Mouse (Mus musculus): ENCODE results near the gene Wt1.

The Wt1 gene

DNA sequence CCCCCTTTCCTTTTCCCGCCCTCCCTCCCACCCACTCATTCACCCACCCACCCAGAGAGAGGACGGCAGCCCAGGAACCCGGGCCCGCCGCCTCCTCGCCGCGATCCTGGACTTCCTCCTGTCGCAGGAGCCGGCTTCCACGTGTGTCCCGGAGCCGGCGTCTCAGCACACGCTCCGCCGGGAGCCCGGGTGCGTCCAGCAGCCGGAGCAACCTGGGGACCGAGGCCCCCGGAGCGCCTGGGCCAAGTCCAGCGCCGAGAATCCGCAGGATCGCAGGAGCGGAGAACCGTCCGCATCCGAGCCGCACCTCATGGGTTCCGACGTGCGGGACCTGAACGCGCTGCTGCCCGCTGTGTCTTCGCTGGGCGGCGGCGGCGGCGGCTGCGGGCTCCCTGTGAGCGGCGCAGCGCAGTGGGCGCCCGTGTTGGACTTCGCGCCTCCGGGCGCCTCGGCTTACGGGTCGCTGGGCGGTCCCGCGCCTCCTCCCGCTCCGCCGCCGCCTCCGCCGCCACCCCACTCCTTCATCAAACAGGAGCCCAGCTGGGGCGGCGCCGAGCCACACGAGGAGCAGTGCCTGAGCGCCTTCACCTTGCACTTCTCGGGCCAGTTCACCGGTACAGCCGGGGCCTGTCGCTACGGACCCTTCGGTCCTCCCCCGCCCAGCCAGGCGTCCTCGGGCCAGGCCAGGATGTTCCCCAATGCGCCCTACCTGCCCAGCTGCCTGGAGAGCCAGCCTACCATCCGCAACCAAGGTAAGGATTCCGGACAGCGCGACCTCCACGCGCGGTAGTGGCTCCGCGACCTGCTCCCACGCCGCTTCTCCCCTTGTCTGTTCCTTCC is 582 bp downstream of the Wt1 start:
- DNase-seq (ENCODE audit: low spot score), result no peak

DNA sequence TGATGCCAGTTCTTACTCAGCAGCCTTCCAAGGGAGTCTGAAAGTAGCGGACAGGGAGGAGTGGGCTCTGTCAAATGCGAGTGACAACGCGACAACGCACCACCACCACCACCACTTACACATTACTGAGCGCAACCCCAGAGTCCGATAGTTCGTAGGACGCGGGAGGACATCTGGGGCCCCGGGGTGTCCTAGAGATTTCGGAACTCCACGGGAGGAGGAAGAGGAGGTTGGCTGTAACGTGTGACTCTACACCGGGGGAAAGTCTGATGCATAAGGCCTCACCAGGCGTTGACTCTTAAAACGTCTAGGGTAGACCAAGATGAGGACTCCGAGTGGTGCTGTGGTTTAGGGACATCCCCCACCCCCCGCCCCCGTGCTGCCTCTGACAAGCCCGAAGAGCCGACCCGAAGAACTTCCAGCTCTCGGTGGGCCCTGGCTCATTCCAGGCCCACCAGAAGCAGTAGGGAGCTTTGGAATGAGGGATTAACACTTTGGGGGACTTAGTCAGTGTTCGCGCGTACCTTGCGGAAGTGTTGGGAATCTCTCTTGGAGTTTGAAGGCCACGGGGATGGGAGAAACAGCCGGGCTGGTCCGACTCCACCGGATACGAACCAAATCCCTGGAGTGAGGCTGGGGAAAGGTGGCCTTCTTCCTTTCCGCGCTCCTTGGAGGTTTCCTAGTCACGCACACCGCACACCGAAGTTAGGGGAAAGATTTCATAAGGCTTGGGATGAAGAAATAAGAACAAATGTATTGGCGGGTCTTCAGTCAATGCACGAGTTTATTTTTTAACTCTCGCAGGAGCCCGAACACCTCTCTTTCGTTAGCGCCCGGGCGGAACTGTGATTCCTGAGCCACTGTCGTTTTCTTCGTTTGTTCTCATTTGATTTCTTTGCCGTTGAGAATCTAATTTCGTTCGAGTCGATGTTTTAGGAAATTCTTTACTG is 1.5 kb downstream of the Wt1 start:
- no peak for DNase-seq (ENCODE audit: low spot score)

DNA sequence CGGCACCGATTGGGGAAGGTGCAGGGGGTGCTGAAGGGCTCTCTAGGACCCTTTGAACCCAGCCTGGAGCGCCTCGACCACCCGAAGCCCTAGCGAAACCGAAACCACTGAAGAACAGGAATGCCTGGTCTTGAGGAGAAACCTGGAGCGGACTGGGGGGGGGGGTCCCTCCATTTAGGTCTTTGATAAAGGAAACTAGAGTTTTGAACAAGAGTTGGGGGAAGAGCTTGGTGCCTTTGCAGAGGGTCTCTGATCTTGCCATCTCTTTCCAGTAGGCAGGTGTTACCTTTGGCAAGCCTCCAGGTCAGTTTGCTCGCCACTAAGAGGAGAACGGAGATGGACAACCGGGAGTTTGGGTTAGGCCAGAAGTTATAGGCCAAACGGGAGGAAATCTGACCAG is 2.2 kb downstream of the Wt1 start:
- DNase-seq (ENCODE audit: low spot score), result no peak

DNA sequence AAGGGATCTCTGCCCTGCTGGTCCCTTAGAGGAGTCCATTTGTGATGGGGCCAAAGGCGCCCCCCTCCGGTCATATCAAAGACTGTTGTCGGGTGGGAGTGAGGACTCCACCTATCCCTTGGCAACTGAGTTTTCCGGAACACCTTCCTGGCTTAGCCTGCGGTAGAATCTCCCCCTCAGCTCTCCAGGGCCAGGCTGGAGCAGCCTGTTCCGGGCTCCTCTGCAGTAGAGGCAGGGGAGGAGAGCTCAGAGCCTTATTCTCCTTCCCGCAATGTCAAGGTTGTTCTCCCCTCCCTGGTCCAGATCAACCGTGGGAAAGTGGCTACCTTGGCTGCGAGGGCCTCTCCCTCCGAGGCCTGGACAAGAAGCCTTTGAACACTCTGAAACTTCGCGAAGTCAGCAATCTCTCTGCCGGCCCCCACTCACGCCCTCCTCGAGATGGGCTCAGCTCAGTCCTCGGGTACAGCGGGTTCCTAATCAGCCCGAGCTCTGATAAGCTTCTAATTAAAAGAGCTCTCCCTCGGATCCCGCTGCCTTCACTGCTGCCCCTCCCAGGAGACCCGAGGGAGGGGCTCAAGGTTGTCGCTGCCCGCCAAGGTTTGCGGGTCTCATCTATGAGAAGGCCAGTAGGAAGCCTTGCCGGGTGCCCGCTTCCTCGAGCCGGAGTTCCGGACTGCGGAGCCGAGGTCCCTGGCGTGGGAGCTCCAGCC is 4.2 kb downstream of the Wt1 start:
- no peak for DNase-seq (ENCODE audit: low spot score)

DNA sequence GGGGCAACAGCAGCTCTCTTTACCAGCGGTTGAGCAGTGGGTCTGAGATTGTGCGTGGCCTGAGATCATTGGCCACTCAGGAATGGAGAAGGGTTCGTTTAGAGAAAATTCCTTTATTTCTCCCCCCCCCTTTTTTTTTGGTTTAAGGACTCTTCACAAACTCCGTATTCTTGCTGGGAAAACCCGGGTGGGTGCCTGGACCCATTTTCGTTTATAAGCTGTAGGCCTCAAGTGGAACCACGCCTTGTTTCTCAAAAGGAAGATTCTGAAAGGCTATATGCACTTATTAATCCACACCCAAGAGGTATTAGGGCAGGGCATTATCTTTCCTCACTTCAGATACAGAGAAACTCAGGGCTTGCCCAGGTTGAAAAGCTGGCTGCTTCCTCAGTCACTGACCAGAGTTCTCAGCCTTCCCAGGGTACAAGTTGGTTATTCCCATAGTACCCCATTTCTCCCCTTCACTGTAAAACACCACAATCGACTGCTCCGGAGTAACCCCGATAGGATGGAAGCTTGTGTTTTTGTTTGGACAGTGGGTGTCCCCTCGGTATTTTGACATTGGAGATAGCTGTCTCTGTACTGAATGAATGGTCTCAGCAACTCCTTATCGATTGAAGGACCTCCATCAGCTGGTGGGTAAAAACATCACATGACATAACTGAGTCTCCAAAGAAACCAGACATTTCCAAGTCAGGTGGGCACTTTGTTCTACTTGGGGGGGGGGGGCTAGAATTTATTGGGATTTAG is 4.9 kb downstream of the Wt1 start:
- no peak for DNase-seq (ENCODE audit: low spot score)

DNA sequence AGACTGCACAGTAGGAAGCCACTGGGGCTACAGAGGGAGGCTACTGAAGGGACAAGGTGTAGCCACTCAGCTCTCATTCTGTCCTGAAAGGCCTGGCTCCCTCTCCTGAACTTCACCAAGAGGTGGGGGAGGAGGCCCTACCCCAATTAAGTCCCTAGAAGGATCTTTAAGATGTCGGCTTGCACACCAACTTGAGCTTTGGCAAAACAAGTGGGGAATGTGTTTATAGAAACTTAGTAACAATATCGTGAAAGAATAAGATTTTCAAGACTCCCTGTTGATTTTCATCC is 5.4 kb downstream of the Wt1 start:
- no peak for DNase-seq (ENCODE audit: low spot score)

DNA sequence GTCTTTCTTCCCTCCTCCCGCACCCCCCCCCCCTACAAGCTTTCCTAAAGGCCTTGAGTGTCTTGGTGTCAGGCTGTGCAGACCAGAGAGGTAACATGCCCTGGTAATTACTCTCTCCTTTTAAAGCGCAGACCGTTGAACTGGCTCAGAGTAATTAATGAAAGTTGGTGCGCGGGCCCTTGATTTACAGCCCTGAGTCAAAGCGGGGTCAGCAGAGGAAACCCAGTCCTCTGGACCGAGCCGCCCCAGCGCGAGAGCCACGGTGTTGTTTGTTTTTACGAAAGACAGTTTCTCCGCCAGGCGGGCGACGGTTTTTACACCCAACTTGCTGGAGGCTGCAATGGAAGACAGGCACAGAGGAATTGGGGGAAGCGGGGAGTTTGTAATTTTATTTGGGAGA is 6.0 kb downstream of the Wt1 start:
- no peak for DNase-seq (ENCODE audit: low spot score)

DNA sequence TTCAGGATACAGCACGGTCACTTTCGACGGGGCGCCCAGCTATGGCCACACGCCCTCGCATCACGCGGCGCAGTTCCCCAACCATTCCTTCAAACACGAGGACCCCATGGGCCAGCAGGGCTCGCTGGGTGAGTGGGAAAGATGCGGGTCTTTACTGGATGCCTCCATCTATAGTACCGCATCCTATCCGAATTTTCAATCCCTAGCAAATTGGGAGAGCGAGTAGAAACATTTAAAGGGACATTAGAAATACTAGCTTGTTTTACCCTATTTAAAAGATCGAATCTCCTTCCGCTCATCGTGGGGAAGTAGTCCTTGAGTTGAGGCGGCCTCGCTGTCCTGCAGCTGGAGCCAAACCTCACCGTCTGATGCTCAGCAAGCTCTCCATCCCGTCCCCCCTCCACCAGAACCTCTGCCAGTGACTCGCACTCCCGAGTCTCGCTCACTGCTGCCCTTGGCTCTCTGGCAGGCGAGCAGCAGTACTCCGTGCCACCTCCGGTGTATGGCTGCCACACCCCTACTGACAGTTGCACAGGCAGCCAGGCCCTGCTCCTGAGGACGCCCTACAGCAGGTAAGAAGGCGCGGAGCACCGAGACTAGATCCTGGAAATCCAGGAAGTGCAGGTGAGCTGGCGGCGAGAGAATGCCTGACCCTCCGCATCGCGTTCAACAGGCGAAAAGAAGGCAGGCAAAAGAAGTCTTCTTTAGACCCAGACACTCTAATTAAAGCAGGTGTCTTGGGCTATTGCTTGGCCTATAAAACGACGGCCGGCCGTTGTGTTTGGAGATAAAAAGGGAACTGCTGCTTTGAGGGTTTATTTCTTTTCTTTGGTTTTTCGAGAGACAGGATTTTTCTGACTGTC is 6.8 kb downstream of the Wt1 start:
- DNase-seq (ENCODE audit: low spot score), result no peak

DNA sequence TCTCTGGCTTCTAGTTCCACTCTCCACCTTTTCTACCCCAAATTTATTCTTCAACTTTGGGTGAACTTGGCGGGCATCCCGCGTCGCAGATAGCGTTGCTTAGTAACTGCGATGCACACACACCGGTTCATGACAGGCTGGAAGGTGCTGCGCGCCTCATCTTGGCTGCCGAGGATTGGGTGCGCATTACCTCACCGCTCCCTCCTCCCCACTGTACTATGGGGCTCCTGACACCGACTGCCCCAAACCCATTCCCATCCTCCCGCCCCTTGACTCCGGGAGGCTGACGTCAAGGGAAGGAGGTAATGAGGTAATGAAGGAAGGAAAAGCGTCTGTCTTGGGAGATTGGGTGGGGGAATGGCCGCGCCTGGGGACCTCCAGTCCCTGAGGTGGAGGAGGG is 8.0 kb downstream of the Wt1 start:
- no peak for DNase-seq (ENCODE audit: low spot score)

DNA sequence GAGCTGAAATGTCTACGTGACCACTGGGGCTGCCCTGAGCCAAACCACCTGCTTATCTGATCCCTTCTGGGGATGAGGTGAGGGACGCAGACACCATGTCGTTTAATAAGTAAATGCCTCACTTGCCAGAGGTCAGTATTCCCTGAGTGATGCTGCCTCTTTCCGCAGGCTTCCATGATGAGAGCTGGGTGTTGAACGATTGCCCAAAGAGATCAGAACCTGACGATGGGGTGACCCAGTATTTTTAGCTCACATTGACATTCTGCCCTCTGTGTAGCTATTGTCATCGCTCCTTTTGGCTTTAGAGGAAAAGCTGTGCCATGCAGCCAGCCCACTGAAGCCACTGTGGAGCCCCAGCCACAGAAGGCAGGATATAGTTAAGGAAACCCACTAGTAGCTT is 13.1 kb downstream of the Wt1 start:
- DNase-seq (ENCODE audit: low spot score), result no peak

DNA sequence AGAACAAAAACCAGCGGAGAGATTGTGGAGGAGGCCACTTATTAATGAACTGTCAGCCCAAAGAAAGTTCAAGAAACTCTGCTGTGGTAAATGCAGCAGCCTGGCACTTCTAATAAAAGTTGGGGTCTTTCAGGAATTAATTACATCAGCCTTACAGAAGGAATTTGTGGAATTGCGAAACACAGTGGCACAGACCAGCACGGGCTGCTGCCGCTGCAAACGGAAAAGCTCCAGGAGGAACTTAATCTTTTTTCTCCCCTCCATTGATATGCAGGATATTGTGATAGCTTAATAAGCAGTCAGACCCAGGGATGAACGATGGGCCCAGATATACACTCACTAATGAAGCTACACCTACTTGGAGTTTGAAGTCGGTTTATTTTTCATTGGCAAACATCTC is 15.0 kb downstream of the Wt1 start:
- DNase-seq (ENCODE audit: low spot score), result no peak

DNA sequence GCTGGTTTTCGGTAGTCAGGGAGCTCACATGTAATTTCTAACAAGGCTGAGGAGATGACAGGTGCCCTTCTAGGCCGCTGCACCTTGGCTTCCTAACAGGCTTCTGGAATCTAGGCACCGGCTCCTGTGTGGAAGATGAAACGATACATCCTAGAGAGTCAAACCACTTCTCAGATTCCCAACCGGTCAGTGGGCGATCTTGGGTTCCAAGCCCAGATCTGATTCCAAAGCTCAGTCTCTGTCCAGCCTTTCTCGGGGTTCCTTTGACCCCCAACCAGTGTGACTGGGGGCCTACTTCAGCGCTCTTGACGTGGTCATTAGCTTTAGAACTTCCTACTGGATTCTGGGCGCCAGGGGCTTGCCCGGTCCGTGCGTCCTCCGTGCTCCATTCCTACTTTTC is 17.4 kb downstream of the Wt1 start:
- no peak for DNase-seq (ENCODE audit: low spot score)

DNA sequence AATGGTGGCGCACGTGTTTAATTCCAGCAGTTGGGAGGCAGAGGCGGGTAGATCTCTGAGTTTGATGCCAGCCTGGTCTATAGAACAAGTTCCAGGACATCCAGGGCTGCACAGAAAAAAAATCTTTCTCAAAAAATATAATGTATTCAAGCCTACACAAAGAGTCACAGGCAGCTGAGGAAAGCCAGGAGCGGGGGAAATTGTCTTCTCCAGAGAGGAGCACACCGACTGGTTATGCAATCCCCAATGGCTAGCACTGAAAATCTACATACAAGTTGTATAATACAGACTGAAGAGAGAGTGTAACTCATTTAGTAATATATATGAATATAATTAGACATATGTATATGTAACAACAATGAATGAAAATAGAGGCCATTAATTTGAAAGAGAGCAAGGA is 25.2 kb downstream of the Wt1 start:
- no peak for DNase-seq (ENCODE audit: low spot score)

DNA sequence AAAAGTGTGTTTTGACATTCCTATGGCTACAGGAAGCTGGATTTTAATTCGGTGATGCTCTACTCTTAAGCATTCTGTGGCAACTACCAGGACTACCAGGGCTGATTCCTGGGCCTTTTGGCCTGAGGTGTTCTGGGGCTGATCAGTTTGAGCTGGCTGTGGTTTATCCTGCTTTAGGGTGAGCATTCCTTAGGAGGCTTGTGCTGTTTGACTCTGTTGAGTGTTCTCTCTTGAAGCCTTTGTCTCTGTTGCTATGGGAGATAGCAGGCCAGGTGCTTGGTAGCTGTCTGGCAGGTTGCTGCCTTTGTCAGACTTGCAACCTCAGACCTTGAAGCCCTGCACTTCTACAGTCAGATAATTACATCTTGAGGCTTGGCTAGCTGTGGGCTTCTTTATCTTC is 26.7 kb downstream of the Wt1 start:
- no peak for DNase-seq (ENCODE audit: low spot score)

DNA sequence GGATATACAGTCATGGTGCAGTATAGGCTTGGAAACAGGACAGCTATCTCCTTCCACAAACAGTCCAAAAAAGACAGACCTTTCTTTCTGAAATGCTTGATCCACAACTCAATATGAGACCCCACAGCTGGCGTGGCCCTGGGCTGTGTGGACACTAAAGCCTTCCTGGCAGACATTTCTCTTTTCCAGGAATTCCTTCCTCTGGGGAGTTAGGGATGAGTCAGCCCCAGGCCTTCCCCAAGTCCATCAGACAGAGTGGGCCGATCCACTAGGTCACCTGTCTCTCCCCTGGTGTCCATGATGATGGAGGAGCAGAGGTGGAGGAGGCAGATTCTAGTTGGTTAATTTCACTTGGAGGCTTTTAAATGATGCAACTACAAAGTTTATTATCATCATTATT is 34.6 kb downstream of the Wt1 start:
- no peak for DNase-seq (ENCODE audit: low spot score)

DNA sequence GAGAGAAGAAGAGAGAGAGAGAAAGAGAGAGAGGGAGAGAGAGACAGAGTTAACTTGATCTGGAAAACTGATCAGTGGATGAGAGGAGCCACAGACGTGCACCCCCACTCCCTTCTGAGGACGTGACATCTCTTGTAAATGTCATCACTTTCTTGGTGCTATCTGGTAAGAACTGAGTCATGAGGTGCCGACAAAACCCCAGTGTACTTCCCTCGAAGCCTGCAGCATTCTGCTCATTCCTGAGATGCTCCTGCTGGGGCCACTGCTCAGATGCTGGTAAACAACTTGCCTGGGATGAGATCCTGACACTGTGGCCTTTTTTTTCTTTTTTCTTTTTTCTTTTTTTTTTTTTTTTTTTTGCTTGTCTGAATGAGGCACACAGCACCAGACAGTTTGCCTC is 36.4 kb downstream of the Wt1 start:
- DNase-seq (ENCODE audit: low spot score), result no peak

DNA sequence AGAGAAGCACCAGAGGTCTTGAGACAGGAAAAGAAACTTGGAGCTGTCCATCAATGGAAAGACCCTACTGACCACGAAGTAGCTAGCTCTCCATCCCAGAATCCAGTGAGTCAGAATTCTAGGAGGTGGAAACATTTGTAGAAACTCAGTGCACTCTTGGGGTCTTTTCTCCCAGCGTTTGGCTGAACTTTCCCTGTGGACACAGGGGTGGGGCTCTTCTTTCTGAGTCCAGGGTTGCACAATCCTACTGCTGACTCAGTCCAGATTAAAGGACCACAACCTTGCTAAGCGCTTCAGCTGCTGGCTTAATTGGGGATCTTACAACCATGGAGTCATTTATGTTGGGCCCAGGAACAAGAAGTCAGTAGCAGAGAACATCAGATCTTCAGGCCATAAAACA is 41.8 kb downstream of the Wt1 start:
- DNase-seq (ENCODE audit: low spot score), result no peak

DNA sequence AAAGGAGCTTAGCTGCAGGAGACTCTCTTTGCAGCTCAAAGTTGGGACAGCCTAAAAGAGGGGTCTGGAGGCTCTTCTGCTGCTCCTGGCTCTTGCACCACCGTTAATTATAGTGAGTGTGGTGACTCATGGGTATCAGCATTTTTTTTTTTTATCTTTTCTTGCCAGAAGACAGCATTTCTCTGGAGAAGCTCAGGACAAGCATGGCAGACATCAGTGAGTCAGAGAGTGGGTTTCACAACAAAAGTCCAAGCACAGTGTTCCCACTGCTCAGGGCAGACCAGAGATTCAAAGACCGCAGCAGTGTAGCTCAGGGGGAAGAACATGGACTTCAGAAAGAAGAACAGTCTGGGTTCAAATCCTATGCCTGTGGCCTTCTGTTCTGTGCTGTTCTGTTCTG is 47.9 kb downstream of the Wt1 start:
- DNase-seq (ENCODE audit: low spot score), result no peak

DNA sequence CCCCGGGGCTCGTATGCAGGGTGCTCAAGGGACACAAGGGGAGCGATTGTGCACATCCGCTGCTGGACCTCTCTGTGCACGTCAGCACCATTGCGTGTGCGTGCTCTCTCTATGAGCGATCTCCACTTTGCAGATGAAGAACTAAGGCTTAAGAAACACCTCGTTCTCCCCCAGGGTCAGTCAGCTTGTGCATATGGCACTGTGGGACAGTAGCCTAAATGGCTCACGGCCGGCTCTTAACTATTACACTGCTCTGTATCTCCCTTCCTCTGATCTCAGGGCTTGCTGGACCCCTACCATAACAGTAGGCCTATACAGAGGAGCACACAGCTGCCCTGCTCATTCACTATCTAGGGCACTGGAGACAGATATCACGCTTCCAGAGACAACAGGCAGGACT is 52.5 kb downstream of the Wt1 start:
- DNase-seq (ENCODE audit: low spot score), result no peak

DNA sequence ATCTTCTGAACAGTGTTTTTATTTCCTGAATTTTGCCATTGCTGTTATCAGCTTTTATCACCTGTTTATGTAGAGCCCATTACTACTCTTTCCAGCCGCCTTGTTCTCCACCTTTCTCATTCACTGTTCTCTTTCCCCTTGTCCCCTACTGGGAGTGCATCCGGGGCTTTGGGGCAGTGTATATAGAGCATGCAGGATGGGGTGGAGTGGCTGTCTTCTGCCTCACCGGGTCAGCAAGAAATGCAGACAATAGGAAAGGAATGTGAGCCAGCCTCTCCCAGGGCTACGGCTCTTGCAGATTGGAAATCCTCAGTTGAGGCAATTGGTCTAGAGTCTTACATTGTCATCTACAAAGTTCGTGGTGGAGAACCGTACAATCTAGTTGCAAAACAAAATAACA is 56.2 kb downstream of the Wt1 start:
- DNase-seq (ENCODE audit: low spot score), result no peak

DNA sequence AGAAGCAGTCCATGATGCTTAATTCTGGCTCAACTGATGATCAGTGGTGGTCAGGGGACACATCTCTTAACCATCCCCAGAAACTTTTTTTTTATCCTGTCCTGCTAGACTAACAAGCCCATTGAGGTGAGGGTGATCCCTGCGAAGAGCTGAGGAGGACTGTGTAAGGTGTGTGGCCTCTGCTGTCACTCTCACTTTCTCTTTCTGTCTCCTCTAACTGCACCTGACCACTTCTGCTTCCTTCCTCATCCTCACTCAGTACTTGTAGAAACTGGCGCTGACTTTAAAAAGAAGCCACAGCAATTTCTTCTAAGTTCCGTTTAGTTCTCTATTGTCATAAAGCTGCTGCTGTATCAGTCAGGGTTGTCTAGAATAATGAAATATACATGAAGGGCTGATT is 58.8 kb downstream of the Wt1 start:
- DNase-seq (ENCODE audit: low spot score), result no peak
